Mouse (Mus musculus) liver, adult 2 months (tissue): ENCODE measurements around the gene Gm49318.

Experiments used
- CTCF ChIP-seq: fragments of 200-500 bp; IDR thresholded peaks from 2 replicates; pipeline ENCODE4 v1.5.1; 2011; ENCODE audit warnings: low read depth, low read length, control low read depth
- POLR2A ChIP-seq: fragments of 200-500 bp; IDR thresholded peaks from 2 replicates; pipeline ENCODE4 v1.6.1; 2011; ENCODE audit warnings: low read length, control low read depth; ENCODE audit not compliant: insufficient read depth; ENCODE audit errors: extremely low read depth

GRCm38 (mm10) chr9:21988421-21989101, 82.5 kb downstream of the Gm49318 start:
- TF ChIP-seq CTCF (peak; percentile 34; the same call in 1 of the 2 replicates), POLR2A (no peak)
